Mouse (Mus musculus): ENCODE data around the gene Rasd1. TPM values are rescaled to one million over a fixed set of nuclear protein-coding genes. Genes with fewer than 3 reads are reported as not detected.

The Rasd1 gene
- total RNA-seq, 2 experiments from 2014 or later = 55.7 to 61.0 TPM

DNA sequence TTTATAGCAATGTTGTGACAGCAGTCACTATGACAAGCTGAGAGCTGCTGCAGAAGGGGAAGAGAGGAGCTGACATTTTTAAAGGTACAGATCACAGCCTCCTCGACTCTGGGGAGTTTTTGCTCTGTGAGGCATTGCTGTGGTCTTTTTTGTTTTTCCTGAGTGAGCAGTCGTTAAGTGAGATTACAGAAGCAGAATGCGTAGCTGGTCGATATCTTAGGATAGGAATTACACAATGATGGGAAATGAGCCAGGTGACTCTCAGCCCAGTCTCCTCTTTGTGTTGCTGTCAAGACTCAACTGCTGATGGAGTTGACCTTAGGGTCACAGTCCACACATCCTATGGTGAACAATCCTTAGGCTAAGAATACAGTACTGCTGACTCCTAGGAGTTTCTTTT, 46.7 kb downstream of the Rasd1 start:
- H3K27ac ChIP-seq = no peak overlapping the region
- TF ChIP-seq CTCF (conservative IDR thresholded peaks at IDR 0.05) = no peak
- no peak for DNase-seq (ENCODE audit: low spot score in 2 of 2)
- H3K4me3 ChIP-seq = no peak overlapping the region

DNA sequence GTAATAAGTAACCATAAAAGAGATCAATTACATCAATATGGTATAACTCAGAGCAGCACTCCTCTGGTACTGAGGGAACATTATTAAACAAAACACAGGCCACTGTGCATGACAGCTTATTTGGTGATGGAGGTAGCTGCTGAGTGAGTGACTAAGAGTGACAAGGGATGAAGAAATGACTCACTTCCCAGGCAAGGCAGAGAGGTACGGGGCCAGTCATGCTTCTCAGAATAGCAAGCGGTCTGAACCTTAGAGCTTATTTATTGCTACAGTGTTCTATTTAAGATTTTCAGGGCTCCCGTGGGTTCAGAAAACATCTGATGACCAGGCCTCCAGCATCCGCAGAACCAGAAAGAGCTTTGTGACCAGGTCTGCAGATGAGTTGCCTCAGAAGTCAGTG, 51.0 kb downstream of the Rasd1 start:
- no peak overlapping the region for H3K27ac ChIP-seq
- no peak for TF ChIP-seq CTCF (conservative IDR thresholded peaks at IDR 0.05)
- H3K4me3 ChIP-seq = no peak overlapping the region
- no peak for DNase-seq (ENCODE audit: low spot score in 2 of 2)

Other genes starting within 250 kb of the Rasd1 start
- gene Pld6, start 177.3 kb downstream of the Rasd1 start, total RNA-seq (2021) = 1 to 10 TPM in 1 of 2 experiments, under 1 TPM in 1; 0.69 to 1.2 TPM
- gene Flcn, start 154.9 kb downstream of the Rasd1 start, total RNA-seq (2021) = 10 to 100 TPM; 44.8 to 46.9 TPM
- 10 to 100 TPM; 56.1 to 59.6 TPM for gene Nt5m, start 125.5 kb downstream of the Rasd1 start, total RNA-seq (2021)
- 10 to 100 TPM; 75.1 to 80.5 TPM for gene Cops3, start 125.1 kb downstream of the Rasd1 start, total RNA-seq (2021)
- 10 to 100 TPM; 36.8 to 40.5 TPM for gene Med9, start 16.7 kb downstream of the Rasd1 start, total RNA-seq (2021)
- gene Pemt, start 81.5 kb upstream of the Rasd1 start, total RNA-seq (2021) = 1 to 10 TPM; 3.8 to 7.9 TPM
- 10 to 100 TPM; 78.1 to 89.7 TPM for gene Rai1, start 140.1 kb upstream of the Rasd1 start, total RNA-seq (2021)